Mouse (Mus musculus): ENCODE measurements around the gene Tfap2c.

Gene Tfap2c

GRCm38 (mm10) chr2:172549371-172550155, at the start of gene Tfap2c:
Gene Tfap2c (plus strand): TSS chr2:172549593.
- no peak for DNase-seq

DNA sequence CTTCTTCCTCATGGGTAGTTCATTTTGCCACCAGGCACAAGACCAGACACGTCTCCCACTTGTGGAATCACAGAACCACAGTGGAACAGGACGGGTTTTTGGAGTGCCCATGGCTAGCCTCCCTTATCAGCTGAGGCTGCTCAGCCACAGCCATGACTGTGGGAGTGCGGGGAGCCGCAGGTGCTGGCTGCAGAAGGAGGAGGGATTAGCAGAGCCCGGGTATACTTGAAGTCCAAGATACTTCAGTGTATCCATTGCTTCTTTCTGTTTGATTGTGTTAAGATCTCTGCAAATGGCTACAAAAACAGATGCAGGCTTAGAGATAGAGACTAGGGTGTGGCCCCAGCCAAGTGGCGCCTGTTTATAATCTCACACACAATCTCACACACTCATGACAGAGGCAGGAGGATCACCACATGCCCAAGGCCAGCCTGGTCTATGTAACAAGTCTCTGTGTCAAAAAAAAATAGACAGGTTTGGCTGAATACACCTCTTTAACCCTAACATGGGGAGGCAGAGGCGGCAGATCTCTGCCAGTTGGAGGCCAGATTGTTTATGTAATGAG, 48.6 kb upstream of the Tfap2c start:
- DNase-seq, result no peak

DNA sequence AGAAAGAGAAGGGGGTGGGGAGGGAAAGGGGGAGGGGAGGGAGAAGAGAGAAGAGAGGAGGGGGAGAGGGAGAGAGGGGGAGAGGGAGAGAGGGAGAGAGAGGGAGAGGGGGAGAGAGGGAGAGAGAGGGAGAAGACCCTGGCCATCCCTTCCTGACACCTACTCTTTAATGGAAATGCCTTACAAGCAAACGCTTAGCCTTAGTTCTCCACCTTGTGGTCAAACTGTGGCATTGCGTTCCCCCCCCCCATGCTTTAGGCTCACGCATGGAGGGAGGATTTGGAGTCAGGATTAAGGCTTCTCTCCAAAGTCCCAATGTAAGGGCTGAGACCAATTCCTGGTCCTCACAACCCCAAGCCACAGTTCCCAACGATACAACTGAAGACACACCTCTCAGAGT, 48.1 kb upstream of the Tfap2c start:
- no peak for DNase-seq

DNA sequence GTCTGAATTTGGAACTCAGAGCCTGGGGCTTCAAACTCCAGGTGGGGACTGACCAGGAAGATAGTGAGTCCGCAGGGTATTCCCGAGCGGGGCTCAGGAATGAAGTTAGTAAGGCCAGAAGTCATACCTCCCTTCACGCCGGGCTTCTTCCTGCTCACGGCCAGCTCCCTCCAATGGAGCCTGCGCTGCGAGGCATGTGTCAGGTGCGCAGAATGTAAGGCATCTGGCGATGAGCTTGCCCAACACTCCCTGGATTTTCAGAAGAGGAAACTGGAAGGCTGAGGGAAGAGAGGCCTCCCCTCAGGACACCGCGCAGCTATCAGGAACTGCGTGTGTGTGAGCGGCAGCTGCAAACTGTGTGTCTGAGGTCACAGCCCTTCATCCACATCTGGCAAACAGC, 47.2 kb upstream of the Tfap2c start:
- no peak for DNase-seq

GRCm38 (mm10) chr2:172506121-172506520, 43.3 kb upstream of the Tfap2c start:
- no peak for DNase-seq

- no peak for DNase-seq
These were observed 39.2 kb upstream of the Tfap2c start for GRCm38 (mm10) chr2:172510056-172510712.

DNA sequence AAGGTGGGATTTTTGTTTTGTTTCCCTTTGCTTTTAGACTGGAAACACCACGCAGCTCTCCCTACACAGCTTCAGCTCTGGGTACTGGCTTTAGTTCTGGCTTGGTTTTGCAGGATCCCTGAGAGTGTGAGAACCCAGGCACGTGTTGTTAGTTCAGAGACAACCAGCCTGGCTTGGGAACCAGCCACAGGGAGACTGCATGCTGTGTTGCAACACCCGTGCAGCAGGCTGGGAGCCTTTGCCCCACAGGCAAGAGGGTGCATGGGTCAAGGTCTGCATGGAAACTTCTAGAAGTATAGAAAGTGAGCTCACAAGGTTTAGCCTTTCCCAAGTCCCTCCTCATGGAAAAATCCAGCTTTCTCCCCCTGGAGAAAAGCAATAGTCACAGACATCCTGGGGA, 38.5 kb upstream of the Tfap2c start:
- no peak for DNase-seq

DNA sequence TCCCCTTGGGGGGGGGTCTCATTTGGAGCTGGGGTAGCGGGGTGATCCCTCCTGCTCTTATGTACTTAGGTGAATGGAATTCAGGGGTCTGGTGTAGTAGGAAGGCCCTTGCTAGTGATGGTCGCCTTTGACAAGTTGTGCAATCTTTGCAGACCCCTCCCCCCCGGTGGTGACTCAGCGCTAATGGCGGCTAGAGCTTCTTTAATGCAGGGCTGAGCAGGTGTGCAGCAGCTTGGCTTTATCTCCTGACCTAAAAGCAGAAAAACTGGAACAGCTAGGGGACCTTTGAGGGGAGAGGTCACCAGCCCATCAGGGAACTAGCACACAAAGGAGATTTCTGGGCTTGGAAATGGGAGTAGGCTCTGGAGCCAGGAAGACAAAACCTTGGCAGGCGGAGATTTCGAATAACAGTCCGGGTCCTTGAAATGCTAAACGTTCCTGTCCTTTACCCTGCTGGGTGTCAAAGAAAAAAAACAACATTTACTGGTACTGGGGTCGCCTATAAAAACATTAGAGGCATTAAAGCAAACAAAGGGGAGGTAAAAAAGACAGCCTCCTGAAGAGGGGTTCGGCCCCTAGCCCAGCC, 32.9 kb upstream of the Tfap2c start:
- DNase-seq, result no peak

GRCm38 (mm10) chr2:172520616-172521371, 28.6 kb upstream of the Tfap2c start:
- no peak for DNase-seq

DNA sequence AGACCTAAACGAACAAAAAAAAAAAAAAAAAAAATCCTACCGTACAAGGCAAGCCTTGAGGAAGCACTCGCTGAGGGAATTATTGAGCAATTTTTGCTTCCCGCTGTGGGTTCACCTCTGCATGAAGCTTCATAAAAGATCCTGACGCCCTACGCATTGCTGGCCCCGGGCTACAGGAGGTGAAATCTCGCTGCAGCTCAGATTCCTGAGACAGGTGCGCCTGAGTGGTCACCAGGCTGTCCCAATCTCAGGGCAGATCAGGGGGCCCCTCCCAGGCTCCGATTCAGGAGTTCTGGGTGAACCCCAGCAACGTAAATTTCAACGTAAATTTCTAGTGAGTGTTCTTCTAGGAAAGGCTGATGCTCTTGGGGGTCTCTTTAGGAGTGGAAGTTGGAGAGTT, 26.9 kb upstream of the Tfap2c start:
- no peak for DNase-seq

GRCm38 (mm10) chr2:172527175-172527574, 22.2 kb upstream of the Tfap2c start:
- DNase-seq, result no peak

DNA sequence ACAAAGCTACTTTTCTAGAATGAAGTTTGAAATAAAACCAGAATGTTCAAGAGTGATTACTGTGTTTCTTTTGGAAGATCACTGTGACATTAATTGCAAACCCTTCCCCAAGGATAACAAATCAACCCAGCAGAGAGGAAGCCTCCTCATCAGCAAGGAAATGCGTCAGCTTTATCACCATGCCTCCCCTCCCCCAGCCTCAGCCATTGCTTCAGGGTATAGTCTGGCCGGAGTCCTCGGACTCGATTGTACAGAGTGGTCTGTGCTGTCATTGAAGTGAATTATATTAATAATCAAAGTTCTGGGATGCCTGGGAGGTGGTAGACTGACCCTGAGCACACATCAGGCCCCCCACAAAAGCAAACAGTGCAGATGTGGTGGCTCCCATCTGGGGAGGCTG, 5.4 kb upstream of the Tfap2c start:
- no peak for DNase-seq

DNA sequence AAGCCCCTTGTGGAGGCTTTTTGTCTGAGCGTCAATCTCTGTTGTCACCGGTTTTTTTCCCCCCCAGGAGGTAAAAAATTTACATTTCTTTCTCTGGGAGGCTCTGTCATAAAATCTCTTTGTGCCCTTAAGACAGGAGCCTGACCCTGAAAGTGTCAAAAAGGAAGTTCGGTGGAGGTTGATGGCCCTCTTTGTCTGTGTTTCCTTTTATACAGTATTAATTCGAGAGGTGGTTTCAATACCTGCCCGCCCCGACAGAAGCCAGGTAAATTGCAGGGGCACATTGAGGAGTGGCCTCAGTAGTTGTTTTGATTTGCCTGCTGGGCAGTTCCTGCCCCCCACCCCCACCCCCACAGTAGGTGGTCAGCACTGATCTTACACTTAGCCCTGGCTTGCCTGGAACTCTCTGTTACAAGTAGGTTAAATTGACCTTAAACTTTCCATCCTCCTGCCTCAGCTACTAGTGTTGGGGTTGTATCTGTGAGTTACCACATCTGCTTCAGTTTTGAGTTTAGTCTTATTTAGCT, 4.7 kb upstream of the Tfap2c start:
- no peak for DNase-seq

DNA sequence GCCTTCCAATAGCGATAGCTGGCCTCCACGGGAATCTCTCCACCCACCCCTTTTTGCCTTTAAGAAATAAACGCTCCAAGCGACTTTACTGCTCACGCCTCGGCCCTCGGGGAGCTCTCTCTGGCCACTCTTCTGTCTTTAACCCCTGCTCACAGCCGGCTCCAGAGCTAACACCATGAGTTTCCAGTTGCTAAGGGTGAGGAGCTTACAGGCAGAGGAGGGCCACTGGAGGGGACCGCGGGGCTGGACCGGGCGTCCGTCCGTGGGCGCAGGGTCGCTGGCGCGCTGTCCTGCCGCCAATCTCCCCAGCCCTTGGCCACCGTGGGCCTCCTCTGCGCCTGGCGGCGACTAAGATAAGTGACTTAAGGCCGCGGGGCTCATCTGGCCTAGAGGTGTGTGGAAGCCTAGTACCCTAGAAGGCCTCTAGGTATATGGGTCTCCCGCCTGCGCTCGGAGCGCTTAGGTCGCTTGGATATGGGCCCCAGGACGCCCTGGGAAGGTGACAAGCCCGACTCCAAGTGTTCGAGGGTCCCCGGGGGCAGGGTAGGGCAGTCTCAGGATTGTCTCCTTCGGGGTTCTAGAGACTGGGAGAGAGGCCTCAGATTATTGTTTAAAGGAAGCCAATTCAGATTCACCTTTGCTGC, 3.7 kb upstream of the Tfap2c start:
- no peak for DNase-seq

DNA sequence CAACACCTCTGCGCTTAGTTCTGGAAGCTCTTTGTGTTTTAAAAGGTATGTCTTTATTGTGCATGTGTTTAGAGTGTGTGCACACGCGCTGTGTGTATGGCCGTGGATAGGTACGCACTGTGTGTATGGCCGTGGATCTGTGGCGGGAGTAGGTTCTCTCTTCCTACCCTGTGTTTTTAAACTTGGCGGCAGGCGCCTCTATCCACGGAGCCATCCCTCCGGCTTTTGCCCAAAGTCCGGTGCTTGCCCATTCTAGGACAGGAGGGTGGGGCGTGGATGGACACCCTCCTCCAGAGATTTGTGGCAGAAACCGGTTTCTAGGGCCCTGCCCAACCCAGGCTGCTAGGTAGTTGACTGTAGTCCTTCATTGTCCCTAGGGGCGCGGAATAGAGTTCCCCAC, 2.8 kb upstream of the Tfap2c start:
- DNase-seq, result no peak

DNA sequence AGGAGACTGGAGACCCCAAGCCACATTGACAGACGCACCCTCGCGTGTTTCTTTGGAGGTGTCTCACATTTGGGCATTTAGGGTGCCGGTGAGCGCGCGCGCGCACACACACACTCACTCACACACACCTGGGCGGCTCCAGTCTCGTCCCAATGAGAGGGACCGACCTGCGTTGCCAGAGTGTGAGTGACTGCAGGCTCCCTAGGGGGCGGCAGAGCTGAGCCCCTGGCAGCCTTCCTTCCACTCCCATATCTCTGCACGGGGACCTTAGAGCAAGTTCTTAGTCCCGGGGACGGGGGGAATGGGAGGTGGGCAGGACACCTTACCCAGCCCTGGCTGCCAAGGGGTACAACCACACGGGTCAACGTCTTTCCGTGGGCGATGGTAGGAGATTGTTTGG, 2.3 kb upstream of the Tfap2c start:
- no peak for DNase-seq

GRCm38 (mm10) chr2:172547807-172548586, 1.4 kb upstream of the Tfap2c start:
- no peak for DNase-seq

DNA sequence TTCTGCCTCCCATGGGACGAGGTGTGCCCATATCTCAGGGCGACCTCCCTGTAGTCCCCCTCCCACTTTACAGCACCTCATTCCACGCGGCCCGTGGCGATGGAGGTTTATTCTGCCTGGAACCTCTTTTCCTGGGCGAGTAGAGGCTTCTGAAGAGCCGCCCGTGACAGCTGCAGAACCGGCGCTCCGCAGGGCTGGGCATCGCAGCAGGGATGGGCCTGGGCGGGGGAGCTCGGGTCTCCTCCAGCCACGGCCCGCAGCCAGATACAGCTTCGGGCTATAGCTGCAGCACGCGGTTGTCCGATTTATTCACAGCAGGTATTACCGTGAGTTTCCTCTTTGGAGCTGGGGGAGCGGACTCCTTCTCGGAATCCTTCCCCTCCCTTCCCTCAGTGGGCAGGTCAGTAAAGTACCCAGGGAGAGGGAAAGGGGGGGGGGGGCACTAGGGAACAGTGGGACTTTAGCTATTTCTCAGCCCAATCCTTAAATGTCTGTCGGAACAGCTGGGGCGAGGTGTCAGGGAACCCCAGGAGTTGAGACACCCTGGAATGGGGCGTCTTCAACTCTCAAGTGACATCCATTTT, 629 bp upstream of the Tfap2c start:
- DNase-seq, result no peak

GRCm38 (mm10) chr2:172550364-172551080, 1.1 kb downstream of the Tfap2c start:
- DNase-seq, result peak in 1 of 2 experiments; percentile 13

DNA sequence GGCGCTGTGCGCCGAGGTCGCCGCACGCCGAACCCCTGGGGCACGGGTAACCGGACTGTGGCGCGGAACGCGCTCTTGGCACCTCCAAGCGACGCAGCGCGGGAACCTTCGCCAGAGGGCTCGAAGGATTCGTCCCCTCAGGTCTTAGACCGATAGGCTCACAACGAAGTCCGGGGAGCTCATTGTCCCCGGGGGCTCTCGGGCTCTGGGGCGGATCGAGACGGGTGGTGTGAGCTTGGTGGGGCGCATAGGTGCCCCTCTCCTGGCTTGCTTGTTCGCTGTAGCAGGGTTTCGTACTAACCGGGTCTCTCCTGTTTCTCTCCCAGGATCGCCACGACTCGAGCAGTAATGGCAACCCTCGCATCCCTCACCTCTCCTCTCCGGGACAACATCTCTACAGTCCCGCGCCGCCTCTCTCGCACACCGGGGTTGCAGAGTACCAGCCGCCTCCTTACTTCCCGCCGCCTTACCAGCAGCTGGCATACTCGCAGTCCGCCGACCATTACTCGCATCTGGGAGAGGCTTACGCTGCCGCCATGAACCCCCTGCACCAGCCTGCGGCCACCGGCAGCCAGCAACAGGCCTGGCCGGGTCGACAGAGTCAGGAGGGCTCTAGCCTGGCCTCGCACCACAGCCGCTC, 1.8 kb downstream of the Tfap2c start:
- DNase-seq, result no peak
